Comparison of ENCODE assay signal across 1 mouse cellular context in the genomic region with DNA sequence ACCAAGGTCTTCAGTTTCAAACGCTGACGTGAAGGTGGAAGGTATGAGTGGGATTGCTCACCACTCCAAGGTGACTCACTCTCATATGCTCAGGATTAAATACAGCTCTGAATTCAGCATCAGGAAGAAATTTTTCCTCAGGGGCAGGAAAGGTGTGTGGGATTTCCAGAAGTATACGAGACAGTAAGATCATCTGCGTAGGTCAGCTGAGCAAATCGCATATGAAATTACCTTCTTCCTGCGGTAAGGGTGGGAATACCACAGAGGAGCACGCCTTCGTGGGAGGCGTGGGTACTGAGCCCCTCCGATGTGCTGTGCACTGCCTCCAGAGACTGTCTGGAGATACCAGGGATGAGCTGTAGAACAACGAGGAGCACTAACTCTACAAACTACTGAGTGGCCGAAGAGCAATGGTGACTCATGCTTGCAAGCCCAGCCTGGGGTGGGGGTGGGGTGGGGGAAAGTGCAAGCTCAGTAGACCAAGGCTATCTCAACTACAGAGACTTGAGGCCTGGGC.
TF ChIP-seq lines count a peak whose summit lies in the region.

No protein-coding gene starts in this region.

TF ChIP-seq in MEL, 35 proteins besides CTCF, POLR2A, EP300 and RAD21 (continued from another document):
- TF ChIP-seq BHLHE40 (IDR thresholded peaks at IDR 0.05; ENCODE audit: borderline replicate concordance, low read depth, low read length) (no peak), CHD1 (IDR thresholded peaks at IDR 0.05; ENCODE audit: low read depth, low read length) (no peak), UBTF (IDR thresholded peaks at IDR 0.05; ENCODE audit: borderline replicate concordance, insufficient read depth, low read depth, low read length) (no peak), ZNF384 (IDR thresholded peaks at IDR 0.05; ENCODE audit: low read depth, low read length) (no peak), USF1 (IDR thresholded peaks at IDR 0.05; ENCODE audit: low read depth, low read length) (no peak), KAT2A (conservative IDR thresholded peaks at IDR 0.05; ENCODE audit: low read depth, low read length) (no peak), ELF1 (IDR thresholded peaks at IDR 0.05; ENCODE audit: low read depth, low read length) (no peak), GATA1 (IDR thresholded peaks at IDR 0.05; ENCODE audit: low read depth, low read length) (no peak), ETS1 (IDR thresholded peaks at IDR 0.05; ENCODE audit: low read depth, low read length) (no peak), NELFE (IDR thresholded peaks at IDR 0.05; ENCODE audit: low read depth, low read length) (no peak), MAX (IDR thresholded peaks at IDR 0.05; ENCODE audit: low read length) (no peak), MYC (IDR thresholded peaks at IDR 0.05; ENCODE audit: low read depth, low read length) (no peak), SMC3 (IDR thresholded peaks at IDR 0.05; ENCODE audit: low read depth, low read length) (no peak), MAFK (IDR thresholded peaks at IDR 0.05; ENCODE audit: borderline replicate concordance, low read depth, low read length) (no peak)
